Mouse (Mus musculus) bone marrow, adult 2 months (tissue): ENCODE results near the gene Dlg3. TPM values are rescaled to one million over a fixed set of nuclear protein-coding genes. Genes with fewer than 3 reads are reported as not detected.

Experiments
- H3K27ac ChIP-seq: fragments of 200-500 bp; 2 replicates; pipeline ENCODE4 v1.5.1; 2012; ENCODE audit warnings: low read depth, mild to moderate bottlenecking, control low read depth, inconsistent platforms, low read length; ENCODE audit not compliant: control insufficient read depth, poor library complexity, insufficient read depth
- H3K4me1 ChIP-seq: fragments of 200-500 bp; 2 replicates; pipeline ENCODE4 v1.6.1; 2011; ENCODE audit warnings: low read length; ENCODE audit not compliant: control insufficient read depth, insufficient read depth
- H3K4me3 ChIP-seq: fragments of 200-500 bp; replicated peaks from 2 replicates; pipeline ENCODE3; 2011; ENCODE audit warnings: mild to moderate bottlenecking, low read depth, low read length, control low read depth; ENCODE audit not compliant: control insufficient read depth
- CTCF ChIP-seq: fragments of 200-500 bp; IDR thresholded peaks from 2 replicates; pipeline ENCODE4 v1.5.1; 2011; ENCODE audit warnings: low read length, control low read depth; ENCODE audit not compliant: control insufficient read depth, insufficient read depth
- POLR2A ChIP-seq: fragments of 200-500 bp; IDR thresholded peaks from 2 replicates; pipeline ENCODE4 v1.6.1; 2011; ENCODE audit warnings: low read depth, mild to moderate bottlenecking, control low read depth, low read length, borderline replicate concordance; ENCODE audit not compliant: control insufficient read depth
- WGBS: fragments of 180-500 bp; shearing (Covaris S2); methylation state at CpG from one replicate; pipeline ENCODE4 v1.1.7; 2018; 5-methylcytosine and 5-hydroxymethylcytosine counted together
- polyA plus RNA-seq: library from polyadenylated mRNA; stranded (reverse); fragments of >200 nt; gene quantifications from 2 replicates; pipeline ENCODE4 v1.2.4, GENCODE M21; 2011; ENCODE audit warnings: low replicate concordance; ENCODE audit not compliant: missing spikeins, insufficient read depth, insufficient read length

Gene Dlg3
- polyA plus RNA-seq, 1 experiment, result 4.1 TPM

GRCm38 (mm10) chrX:100811129-100811528 is 43.6 kb downstream of the Dlg3 start:
- WGBS, result 79% methylated on average over 4 of the region's 4 CpGs
- Histone ChIP-seq H3K4me3 (no peak overlapping the region), H3K27ac (no peak overlapping the region), H3K4me1 (no peaks in the 10 kb centered on the region)
- TF ChIP-seq POLR2A, result no peak
- no peak for TF ChIP-seq CTCF

- 29% methylated on average over 8 of the region's 8 CpGs for WGBS
- Histone ChIP-seq H3K27ac (no peak overlapping the region), H3K4me1 (no peaks in the 10 kb centered on the region), H3K4me3 (no peak overlapping the region)
- TF ChIP-seq POLR2A, result no peak
- TF ChIP-seq CTCF, result no peak
Observed at GRCm38 (mm10) chrX:100814139-100814538, 46.6 kb downstream of the Dlg3 start.

- no peaks in the 10 kb centered on the region for H3K4me1 ChIP-seq
- H3K27ac ChIP-seq, result no peak overlapping the region
- WGBS, result 86% methylated on average over 7 of the region's 7 CpGs
- no peak for TF ChIP-seq POLR2A
- no peak for TF ChIP-seq CTCF
- no peak overlapping the region for H3K4me3 ChIP-seq
Observed at GRCm38 (mm10) chrX:100815766-100816165, 48.2 kb downstream of the Dlg3 start.

GRCm38 (mm10) chrX:100818681-100819080 is 51.2 kb downstream of the Dlg3 start:
- Histone ChIP-seq H3K4me1 (no peaks in the 10 kb centered on the region), H3K4me3 (no peak overlapping the region), H3K27ac (no peak overlapping the region)
- 83% methylated on average over 9 of the region's 9 CpGs for WGBS
- TF ChIP-seq CTCF (no peak), POLR2A (no peak)

- no peak overlapping the region for H3K27ac ChIP-seq
- 87% methylated on average over 1 of the region's 1 CpGs for WGBS
Observed at GRCm38 (mm10) chrX:100821149-100821548, 53.6 kb downstream of the Dlg3 start.

GRCm38 (mm10) chrX:100825557-100825956 is 58.0 kb downstream of the Dlg3 start:
- no peak overlapping the region for H3K4me3 ChIP-seq
- WGBS, result 76% methylated on average over 1 of the region's 1 CpGs
- no peak overlapping the region for H3K27ac ChIP-seq
- TF ChIP-seq CTCF (no peak), POLR2A (no peak)
- H3K4me1 ChIP-seq, result no peaks in the 10 kb centered on the region

More at GRCm38 (mm10) chrX:100821149-100821548, 53.6 kb downstream of the Dlg3 start:
- TF ChIP-seq POLR2A (no peak), CTCF (no peak)
- no peak overlapping the region for H3K4me3 ChIP-seq
- no peaks in the 10 kb centered on the region for H3K4me1 ChIP-seq

GRCm38 (mm10) chrX:100832806-100833205 is 65.3 kb downstream of the Dlg3 start:
- Histone ChIP-seq H3K27ac (no peak overlapping the region), H3K4me1 (no peaks in the 10 kb centered on the region), H3K4me3 (no peak overlapping the region)
- TF ChIP-seq CTCF, result no peak
- TF ChIP-seq POLR2A, result no peak
- 74% methylated on average over 2 of the region's 2 CpGs for WGBS

- Histone ChIP-seq H3K27ac (no peak overlapping the region), H3K4me3 (no peak overlapping the region), H3K4me1 (no peaks in the 10 kb centered on the region)
- no peak for TF ChIP-seq POLR2A
- TF ChIP-seq CTCF, result no peak
Observed at GRCm38 (mm10) chrX:100839211-100839610, 71.7 kb downstream of the Dlg3 start.

Other genes starting within 250 kb of the Dlg3 start
- not detected in 2 replicates for gene Dgat2l6, start 242.9 kb upstream of the Dlg3 start, polyA plus RNA-seq
- not detected in 2 replicates for gene Awat1, start 195.5 kb upstream of the Dlg3 start, polyA plus RNA-seq
- not detected in 2 replicates for gene P2ry4, start 172.9 kb upstream of the Dlg3 start, polyA plus RNA-seq
- gene Arr3, start 162.2 kb upstream of the Dlg3 start, polyA plus RNA-seq, result not detected in 2 replicates
- 15.3 and 23.7 TPM in 2 replicates for gene Kif4, start 142.0 kb upstream of the Dlg3 start, polyA plus RNA-seq
- 18.2 and 18.9 TPM in 2 replicates for gene Pdzd11, start 141.2 kb upstream of the Dlg3 start, polyA plus RNA-seq
- gene Gdpd2, start 37.8 kb upstream of the Dlg3 start, polyA plus RNA-seq, result 55.8 and 76.7 TPM in 2 replicates